Mouse (Mus musculus): Measurements from ENCODE around the gene Dlec1. TPM values are rescaled to one million over a fixed set of nuclear protein-coding genes. Genes with fewer than 3 reads are reported as not detected.

Dlec1 gene
- polyA plus RNA-seq, 1 experiment, result 0.07 TPM

DNA sequence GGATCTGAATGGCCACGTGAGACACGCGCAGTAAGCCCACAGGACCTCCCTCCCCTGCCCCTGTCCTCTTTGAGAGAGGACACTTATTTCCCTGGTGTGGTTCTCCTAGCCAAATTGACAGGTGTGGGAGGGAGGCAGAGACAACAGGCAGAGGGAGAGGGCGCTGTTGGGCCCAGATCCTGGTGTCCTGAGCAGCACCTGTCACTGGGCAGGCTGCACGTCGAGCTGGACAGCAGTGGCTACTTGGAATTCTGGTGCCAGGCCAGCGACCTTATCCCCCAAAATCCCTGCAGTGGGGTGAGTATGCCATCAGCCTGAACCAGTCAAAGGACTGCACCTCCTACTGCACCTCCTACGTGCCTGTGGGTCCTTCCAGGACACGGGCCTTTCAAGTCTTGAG is 41.1 kb downstream of the Dlec1 start:
- Histone ChIP-seq H3K4me2 (ENCODE audit: low read depth) (no peak overlapping the region), H3K79me2 (ENCODE audit: control insufficient read depth, insufficient read depth) (no peaks in the 10 kb centered on the region), H3K27me3 (ENCODE audit: control insufficient read depth, insufficient read depth, insufficient read length) (peaks cover 66% of the 10 kb centered on the region), H3ac (ENCODE audit: control insufficient read depth, insufficient read length) (no peak overlapping the region), H3K4me3 (no peak overlapping the region), H3K36me3 (ENCODE audit: control insufficient read depth, insufficient read depth) (no peaks in the 10 kb centered on the region)
- TF ChIP-seq MYOG (IDR thresholded peaks at IDR 0.05; ENCODE audit: control insufficient read depth in 1 of 3, insufficient read depth in 1 of 3, insufficient read length in 2 of 3, low read depth in 2 of 3) (peak in 1 of 3 experiments; percentile 31), SRF (IDR thresholded peaks at IDR 0.05; ENCODE audit: control insufficient read depth, insufficient read length, low read depth) (no peak), MYOD1 (IDR thresholded peaks at IDR 0.05; ENCODE audit: control insufficient read depth in 1 of 3, insufficient read length in 2 of 3, low read depth in 2 of 3) (peak in 1 of 3 experiments; percentile 50)

DNA sequence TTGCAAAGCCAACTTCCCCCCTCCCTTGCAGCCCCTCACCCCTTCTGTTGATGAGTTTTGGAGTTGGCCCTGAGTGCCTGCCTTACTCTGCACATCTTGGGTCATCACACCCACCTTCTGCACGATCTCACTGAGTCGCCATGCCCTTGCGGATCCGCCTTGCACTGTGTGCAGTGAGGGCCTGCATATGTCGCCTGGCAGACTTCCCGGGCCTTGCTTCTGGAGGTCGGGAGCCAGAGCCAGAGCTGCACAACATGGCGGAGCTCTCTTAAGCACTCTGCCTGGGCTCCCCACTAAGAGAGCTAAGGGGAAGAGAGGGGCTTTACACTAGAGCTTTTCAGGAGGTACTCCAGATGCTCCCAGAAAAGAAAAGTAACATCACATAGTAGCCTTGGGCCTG is 42.4 kb downstream of the Dlec1 start:
- Histone ChIP-seq H3K4me2 (ENCODE audit: low read depth) (no peak overlapping the region), H3K4me3 (no peak overlapping the region), H3K27me3 (ENCODE audit: control insufficient read depth, insufficient read depth, insufficient read length) (peaks cover 66% of the 10 kb centered on the region), H3ac (ENCODE audit: control insufficient read depth, insufficient read length) (no peak overlapping the region), H3K36me3 (ENCODE audit: control insufficient read depth, insufficient read depth) (no peaks in the 10 kb centered on the region), H3K79me2 (ENCODE audit: control insufficient read depth, insufficient read depth) (no peaks in the 10 kb centered on the region)
- TF ChIP-seq USF1 (IDR thresholded peaks at IDR 0.05; ENCODE audit: low read depth), result no peak
- TF ChIP-seq TCF12 (IDR thresholded peaks at IDR 0.05; ENCODE audit: insufficient read depth, poor library complexity, severe bottlenecking), result no peak
- TF ChIP-seq POLR2A (IDR thresholded peaks at IDR 0.05; ENCODE audit: insufficient read length, low read depth), result no peak
- TF ChIP-seq TCF3 (IDR thresholded peaks at IDR 0.05; ENCODE audit: insufficient read length, low read depth), result no peak
- TF ChIP-seq REST (IDR thresholded peaks at IDR 0.05; ENCODE audit: insufficient read depth, insufficient read length), result no peak
- TF ChIP-seq E2F4 (IDR thresholded peaks at IDR 0.05; ENCODE audit: insufficient read depth), result no peak
- TF ChIP-seq MYOG (IDR thresholded peaks at IDR 0.05; ENCODE audit: control insufficient read depth in 1 of 3, insufficient read depth in 1 of 3, insufficient read length in 2 of 3, low read depth in 2 of 3), result no peak
- no peak for TF ChIP-seq POLR2AphosphoS2 (IDR thresholded peaks at IDR 0.05; ENCODE audit: insufficient read length, low read depth)
- TF ChIP-seq MAX (IDR thresholded peaks at IDR 0.05; ENCODE audit: low read depth), result no peak
- TF ChIP-seq SRF (IDR thresholded peaks at IDR 0.05; ENCODE audit: control insufficient read depth, insufficient read length, low read depth), result no peak

DNA sequence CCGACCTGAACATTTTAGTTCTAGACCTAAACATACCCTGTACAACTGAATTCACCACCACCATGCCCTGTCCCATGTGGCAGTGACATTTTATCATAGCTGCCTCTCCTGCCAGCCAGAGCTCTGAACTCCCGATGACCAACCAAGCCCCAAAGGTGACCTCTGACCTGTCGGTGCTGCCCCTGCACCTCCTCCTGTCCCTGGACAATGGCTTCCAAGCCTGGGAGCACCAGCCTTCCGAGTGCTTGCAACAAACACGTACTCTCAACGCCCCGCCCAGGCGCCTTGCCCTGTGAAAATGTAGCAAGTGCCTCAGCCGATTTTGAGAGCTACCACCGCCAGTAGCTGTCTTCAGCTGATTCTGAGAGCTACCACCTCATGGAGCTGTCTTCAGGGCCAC is 42.9 kb downstream of the Dlec1 start:
- no peaks in the 10 kb centered on the region for H3K36me3 ChIP-seq (ENCODE audit: control insufficient read depth, insufficient read depth)
- H3ac ChIP-seq (ENCODE audit: control insufficient read depth, insufficient read length), result no peak overlapping the region
- no peaks in the 10 kb centered on the region for H3K79me2 ChIP-seq (ENCODE audit: control insufficient read depth, insufficient read depth)
- H3K4me2 ChIP-seq (ENCODE audit: low read depth), result no peak overlapping the region
- TF ChIP-seq POLR2A (IDR thresholded peaks at IDR 0.05; ENCODE audit: insufficient read length, low read depth) (no peak), TCF3 (IDR thresholded peaks at IDR 0.05; ENCODE audit: insufficient read length, low read depth) (no peak), USF1 (IDR thresholded peaks at IDR 0.05; ENCODE audit: low read depth) (no peak), TCF12 (IDR thresholded peaks at IDR 0.05; ENCODE audit: insufficient read depth, poor library complexity, severe bottlenecking) (no peak), MYOG (IDR thresholded peaks at IDR 0.05; ENCODE audit: control insufficient read depth in 1 of 3, insufficient read depth in 1 of 3, insufficient read length in 2 of 3, low read depth in 2 of 3) (no peak), CEBPB (IDR thresholded peaks at IDR 0.05; ENCODE audit: insufficient read depth, poor library complexity, severe bottlenecking) (no peak), REST (IDR thresholded peaks at IDR 0.05; ENCODE audit: insufficient read depth, insufficient read length) (no peak), MAX (IDR thresholded peaks at IDR 0.05; ENCODE audit: low read depth) (no peak), POLR2AphosphoS2 (IDR thresholded peaks at IDR 0.05; ENCODE audit: insufficient read length, low read depth) (no peak), SRF (IDR thresholded peaks at IDR 0.05; ENCODE audit: control insufficient read depth, insufficient read length, low read depth) (no peak), E2F4 (IDR thresholded peaks at IDR 0.05; ENCODE audit: insufficient read depth) (no peak), MYOD1 (IDR thresholded peaks at IDR 0.05; ENCODE audit: control insufficient read depth in 1 of 3, insufficient read length in 2 of 3, low read depth in 2 of 3) (no peak)
- no peak overlapping the region for H3K4me3 ChIP-seq
- peaks cover 66% of the 10 kb centered on the region for H3K27me3 ChIP-seq (ENCODE audit: control insufficient read depth, insufficient read depth, insufficient read length)

DNA sequence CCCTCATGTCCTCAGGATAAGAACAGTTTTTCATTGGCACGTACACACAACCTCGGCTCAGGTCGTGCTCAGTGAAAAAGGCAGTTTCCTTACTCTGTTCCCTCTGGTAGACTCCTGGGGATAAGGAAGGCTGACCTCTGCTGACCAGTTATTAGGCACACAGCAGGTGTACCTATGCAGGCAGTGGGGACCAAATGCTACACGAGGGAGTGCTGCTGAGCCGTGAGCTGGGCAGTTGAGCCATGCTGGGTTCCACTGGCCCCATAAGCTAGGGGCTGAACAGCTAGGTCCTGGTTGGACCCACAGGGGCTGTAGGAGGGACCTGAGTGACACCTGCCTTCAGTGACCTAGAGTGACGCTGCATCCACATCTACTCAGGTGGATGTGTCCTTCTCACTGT is 43.4 kb downstream of the Dlec1 start:
- no peak overlapping the region for H3K4me2 ChIP-seq (ENCODE audit: low read depth)
- no peak overlapping the region for H3K4me3 ChIP-seq
- no peak for TF ChIP-seq REST (IDR thresholded peaks at IDR 0.05; ENCODE audit: insufficient read depth, insufficient read length)
- TF ChIP-seq E2F4 (IDR thresholded peaks at IDR 0.05; ENCODE audit: insufficient read depth), result no peak
- no peak for TF ChIP-seq TCF3 (IDR thresholded peaks at IDR 0.05; ENCODE audit: insufficient read length, low read depth)
- no peak for TF ChIP-seq MYOG (IDR thresholded peaks at IDR 0.05; ENCODE audit: control insufficient read depth in 1 of 3, insufficient read depth in 1 of 3, insufficient read length in 2 of 3, low read depth in 2 of 3)
- peaks cover 62% of the 10 kb centered on the region for H3K27me3 ChIP-seq (ENCODE audit: control insufficient read depth, insufficient read depth, insufficient read length)
- no peaks in the 10 kb centered on the region for H3K79me2 ChIP-seq (ENCODE audit: control insufficient read depth, insufficient read depth)
- no peak overlapping the region for H3ac ChIP-seq (ENCODE audit: control insufficient read depth, insufficient read length)
- H3K36me3 ChIP-seq (ENCODE audit: control insufficient read depth, insufficient read depth), result no peaks in the 10 kb centered on the region

DNA sequence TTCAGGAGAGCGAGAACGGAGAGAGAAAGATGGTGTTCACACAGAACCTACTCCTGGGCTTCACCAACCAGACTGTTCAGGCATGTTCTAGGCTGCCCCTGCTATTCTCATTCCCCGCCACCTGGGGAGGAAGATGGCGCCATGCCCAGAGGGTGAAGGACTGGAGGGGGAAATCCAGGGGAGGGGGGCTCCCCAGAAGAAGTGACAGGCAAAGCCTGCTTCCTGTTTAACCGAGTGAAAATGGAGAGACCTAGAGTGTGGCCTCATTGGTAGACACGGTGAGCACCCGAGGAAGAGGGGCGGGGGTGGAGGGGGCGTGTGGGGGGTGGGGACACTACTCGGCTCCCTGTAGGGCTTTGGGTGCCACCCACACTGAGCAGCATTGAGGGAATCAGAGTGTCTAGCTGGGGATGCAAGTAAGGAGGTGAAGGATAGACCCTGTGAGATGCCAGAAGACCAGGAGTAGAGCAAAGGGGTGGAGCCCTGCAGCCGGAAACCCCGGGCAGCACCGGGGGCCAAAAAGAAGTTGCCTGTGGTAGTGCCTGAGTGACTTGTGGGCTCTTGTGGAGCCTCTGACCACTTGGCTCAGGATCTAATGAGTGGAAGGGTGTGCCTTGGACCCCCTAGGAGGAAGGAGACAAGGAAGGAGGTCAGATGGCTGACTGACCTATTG is 44.0 kb downstream of the Dlec1 start:
- Histone ChIP-seq H3ac (ENCODE audit: control insufficient read depth, insufficient read length) (no peak overlapping the region), H3K27me3 (ENCODE audit: control insufficient read depth, insufficient read depth, insufficient read length) (peaks cover 56% of the 10 kb centered on the region), H3K4me2 (ENCODE audit: low read depth) (no peak overlapping the region), H3K79me2 (ENCODE audit: control insufficient read depth, insufficient read depth) (no peaks in the 10 kb centered on the region), H3K4me3 (no peak overlapping the region), H3K36me3 (ENCODE audit: control insufficient read depth, insufficient read depth) (no peaks in the 10 kb centered on the region)
- no peak for TF ChIP-seq TCF3 (IDR thresholded peaks at IDR 0.05; ENCODE audit: insufficient read length, low read depth)
- TF ChIP-seq MYOG (IDR thresholded peaks at IDR 0.05; ENCODE audit: control insufficient read depth in 1 of 3, insufficient read depth in 1 of 3, insufficient read length in 2 of 3, low read depth in 2 of 3), result no peak
- no peak for TF ChIP-seq MYOD1 (IDR thresholded peaks at IDR 0.05; ENCODE audit: control insufficient read depth in 1 of 3, insufficient read length in 2 of 3, low read depth in 2 of 3)
- TF ChIP-seq POLR2AphosphoS2 (IDR thresholded peaks at IDR 0.05; ENCODE audit: insufficient read length, low read depth), result no peak
- no peak for TF ChIP-seq CEBPB (IDR thresholded peaks at IDR 0.05; ENCODE audit: insufficient read depth, poor library complexity, severe bottlenecking)
- TF ChIP-seq USF1 (IDR thresholded peaks at IDR 0.05; ENCODE audit: low read depth), result no peak
- no peak for TF ChIP-seq E2F4 (IDR thresholded peaks at IDR 0.05; ENCODE audit: insufficient read depth)
- TF ChIP-seq SRF (IDR thresholded peaks at IDR 0.05; ENCODE audit: control insufficient read depth, insufficient read length, low read depth), result no peak
- TF ChIP-seq REST (IDR thresholded peaks at IDR 0.05; ENCODE audit: insufficient read depth, insufficient read length), result no peak
- TF ChIP-seq POLR2A (IDR thresholded peaks at IDR 0.05; ENCODE audit: insufficient read length, low read depth), result no peak
- TF ChIP-seq TCF12 (IDR thresholded peaks at IDR 0.05; ENCODE audit: insufficient read depth, poor library complexity, severe bottlenecking), result no peak
- TF ChIP-seq MAX (IDR thresholded peaks at IDR 0.05; ENCODE audit: low read depth), result no peak
